Mouse (Mus musculus): ENCODE data around the gene Hnrnpab. TPM values are rescaled to one million over a fixed set of nuclear protein-coding genes. Genes with fewer than 3 reads are reported as not detected.

Hnrnpab gene
- polyA plus RNA-seq, 1 experiment from 2014 or later: 476 TPM

- peaks cover 43% of the 10 kb centered on the region for H3K36me3 ChIP-seq (ENCODE audit: inconsistent target)
- peaks cover 50% of the 10 kb centered on the region for H3K79me2 ChIP-seq (ENCODE audit: inconsistent target)
- H3K27ac ChIP-seq: 0 out of 2 replicates have a peak overlapping the region, but pooled peaks have one; percentile 0
- peak overlapping the region; percentile 61 for H3K4me3 ChIP-seq (ENCODE audit: inconsistent target)
- under 1% methylated on average over 77 of the region's 81 CpGs for WGBS (ENCODE audit: missing documents)
Measured at GRCm38 (mm10) chr11:51605602-51606446, 823 bp downstream of the Hnrnpab start.

GRCm38 (mm10) chr11:51602253-51602652 is 4.4 kb downstream of the Hnrnpab start:
- H3K79me2 ChIP-seq (ENCODE audit: inconsistent target): peaks cover 86% of the 10 kb centered on the region
- H3K27ac ChIP-seq: no peak overlapping the region
- H3K36me3 ChIP-seq (ENCODE audit: inconsistent target): peaks cover 72% of the 10 kb centered on the region
- H3K4me3 ChIP-seq (ENCODE audit: inconsistent target): no peak overlapping the region
- WGBS (ENCODE audit: missing documents): 85% methylated on average over 3 of the region's 3 CpGs

GRCm38 (mm10) chr11:51597553-51597952 is 9.1 kb downstream of the Hnrnpab start:
- H3K4me3 ChIP-seq (ENCODE audit: inconsistent target): no peak overlapping the region
- WGBS (ENCODE audit: missing documents): 69% methylated on average over 2 of the region's 2 CpGs
- no peak overlapping the region for H3K27ac ChIP-seq
- peaks cover 71% of the 10 kb centered on the region for H3K36me3 ChIP-seq (ENCODE audit: inconsistent target)
- H3K79me2 ChIP-seq (ENCODE audit: inconsistent target): peaks cover 59% of the 10 kb centered on the region

GRCm38 (mm10) chr11:51595459-51596083 is 11.1 kb downstream of the Hnrnpab start:
- H3K27ac ChIP-seq: peak overlapping the region; percentile 21
- peaks cover 62% of the 10 kb centered on the region; the same call in 1 of the 2 replicates for H3K36me3 ChIP-seq (ENCODE audit: inconsistent target)
- no peak overlapping the region for H3K4me3 ChIP-seq (ENCODE audit: inconsistent target)
- WGBS (ENCODE audit: missing documents): 91% methylated on average over 1 of the region's 1 CpGs
- H3K79me2 ChIP-seq (ENCODE audit: inconsistent target): peaks cover 39% of the 10 kb centered on the region

- peak overlapping the region; percentile 21 for H3K27ac ChIP-seq
Measured at GRCm38 (mm10) chr11:51594715-51595350, 11.8 kb downstream of the Hnrnpab start.

GRCm38 (mm10) chr11:51593849-51594248 is 12.8 kb downstream of the Hnrnpab start:
- WGBS (ENCODE audit: missing documents): 92% methylated on average over 6 of the region's 6 CpGs
- Histone ChIP-seq H3K4me3 (ENCODE audit: inconsistent target) (no peak overlapping the region), H3K79me2 (ENCODE audit: inconsistent target) (peaks cover 22% of the 10 kb centered on the region), H3K36me3 (ENCODE audit: inconsistent target) (peaks cover 50% of the 10 kb centered on the region; the same call in 1 of the 2 replicates), H3K27ac (no peak overlapping the region)

More at GRCm38 (mm10) chr11:51594715-51595350, 11.8 kb downstream of the Hnrnpab start:
- WGBS (ENCODE audit: missing documents): 38% methylated on average over 3 of the region's 3 CpGs
- Histone ChIP-seq H3K4me3 (ENCODE audit: inconsistent target) (no peak overlapping the region), H3K79me2 (ENCODE audit: inconsistent target) (peaks cover 31% of the 10 kb centered on the region), H3K36me3 (ENCODE audit: inconsistent target) (peaks cover 60% of the 10 kb centered on the region; the same call in 1 of the 2 replicates)

GRCm38 (mm10) chr11:51593368-51593767 is 13.3 kb downstream of the Hnrnpab start:
- no peak overlapping the region for H3K27ac ChIP-seq
- 90% methylated on average over 4 of the region's 4 CpGs for WGBS (ENCODE audit: missing documents)
- peaks cover 45% of the 10 kb centered on the region; the same call in 1 of the 2 replicates for H3K36me3 ChIP-seq (ENCODE audit: inconsistent target)
- H3K4me3 ChIP-seq (ENCODE audit: inconsistent target): no peak overlapping the region
- peaks cover 17% of the 10 kb centered on the region for H3K79me2 ChIP-seq (ENCODE audit: inconsistent target)

GRCm38 (mm10) chr11:51591915-51592314 is 14.7 kb downstream of the Hnrnpab start:
- Histone ChIP-seq H3K27ac (no peak overlapping the region), H3K36me3 (ENCODE audit: inconsistent target) (peaks cover 44% of the 10 kb centered on the region), H3K79me2 (ENCODE audit: inconsistent target) (peaks cover 5% of the 10 kb centered on the region; the same call in 1 of the 2 replicates), H3K4me3 (ENCODE audit: inconsistent target) (no peak overlapping the region)
- WGBS (ENCODE audit: missing documents): 94% methylated on average over 7 of the region's 7 CpGs

DNA sequence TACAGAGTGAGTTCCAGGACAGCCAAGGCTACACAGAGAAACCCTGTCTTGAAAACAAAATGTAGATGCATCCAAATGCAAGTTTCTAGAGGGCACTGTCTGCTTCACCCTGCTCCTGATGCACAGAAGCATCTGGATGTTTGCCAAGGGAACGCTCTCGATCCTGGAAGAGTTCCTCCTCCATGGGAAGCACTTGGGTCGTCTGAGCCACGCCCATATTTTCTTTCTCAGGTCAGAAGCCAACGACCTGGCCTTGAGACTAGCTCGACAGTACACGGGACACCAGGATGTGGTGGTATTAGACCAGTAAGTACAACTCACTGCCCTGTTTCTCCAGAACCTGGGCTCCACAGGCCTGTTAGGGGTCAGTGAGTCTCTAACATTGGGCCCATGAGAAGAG is 15.5 kb downstream of the Hnrnpab start:
- 84% methylated on average over 7 of the region's 7 CpGs for WGBS (ENCODE audit: missing documents)
- Histone ChIP-seq H3K36me3 (ENCODE audit: inconsistent target) (peaks cover 44% of the 10 kb centered on the region), H3K4me3 (ENCODE audit: inconsistent target) (no peak overlapping the region), H3K27ac (no peak overlapping the region), H3K79me2 (ENCODE audit: inconsistent target) (peaks cover 5% of the 10 kb centered on the region; the same call in 1 of the 2 replicates)

- no peak overlapping the region for H3K27ac ChIP-seq
- H3K79me2 ChIP-seq (ENCODE audit: inconsistent target): peaks cover 5% of the 10 kb centered on the region; the same call in 1 of the 2 replicates
- H3K36me3 ChIP-seq (ENCODE audit: inconsistent target): peaks cover 40% of the 10 kb centered on the region
- no peak overlapping the region for H3K4me3 ChIP-seq (ENCODE audit: inconsistent target)
Measured at GRCm38 (mm10) chr11:51590002-51590401, 16.6 kb downstream of the Hnrnpab start.

DNA sequence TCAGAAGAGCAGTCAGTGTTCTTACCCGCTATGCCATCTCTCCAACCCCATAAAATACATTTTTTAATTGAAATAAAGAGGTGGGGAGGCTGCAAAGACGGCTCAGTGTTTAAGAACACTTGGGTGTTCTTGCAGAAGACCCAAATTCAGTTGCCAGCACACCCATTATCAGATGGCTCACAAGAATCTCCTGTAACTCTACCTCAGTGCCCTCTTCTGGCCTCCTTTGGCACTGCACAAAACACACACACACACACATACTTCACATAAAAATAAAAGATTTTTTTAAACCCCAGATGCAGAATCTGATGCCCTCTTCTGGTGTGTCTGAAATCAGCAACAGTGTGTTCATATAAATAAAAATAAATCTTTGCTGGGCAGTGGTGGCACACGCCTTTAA is 17.8 kb downstream of the Hnrnpab start:
- Histone ChIP-seq H3K79me2 (ENCODE audit: inconsistent target) (peaks cover 5% of the 10 kb centered on the region; the same call in 1 of the 2 replicates), H3K27ac (no peak overlapping the region), H3K36me3 (ENCODE audit: inconsistent target) (peaks cover 36% of the 10 kb centered on the region), H3K4me3 (ENCODE audit: inconsistent target) (no peak overlapping the region)
- WGBS (ENCODE audit: missing documents): 90% methylated on average over 1 of the region's 3 CpGs

DNA sequence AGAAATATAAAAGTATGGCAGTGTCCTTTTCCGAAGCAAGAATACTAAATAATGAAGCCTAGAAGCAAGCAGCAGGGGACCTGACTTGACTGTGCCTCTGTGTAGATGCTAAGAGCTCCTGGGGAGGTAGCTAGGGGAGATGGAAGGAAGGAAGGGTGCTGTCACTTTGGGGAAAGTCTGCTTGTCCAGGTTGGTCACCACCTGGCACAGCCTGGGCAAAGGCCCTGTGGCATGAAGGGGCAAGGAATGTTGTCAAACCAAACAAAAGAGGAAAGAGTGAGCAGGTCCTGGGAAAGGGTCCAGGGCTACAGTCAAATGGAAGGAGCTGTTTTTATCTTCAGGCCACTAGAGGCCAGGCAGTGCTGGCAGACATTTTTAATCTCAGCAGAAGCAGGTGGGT is 19.6 kb downstream of the Hnrnpab start:
- peaks cover 19% of the 10 kb centered on the region for H3K36me3 ChIP-seq (ENCODE audit: inconsistent target)
- H3K4me3 ChIP-seq (ENCODE audit: inconsistent target): no peak overlapping the region
- H3K27ac ChIP-seq: no peak overlapping the region
- WGBS (ENCODE audit: missing documents): 90% methylated on average over 1 of the region's 1 CpGs
- H3K79me2 ChIP-seq (ENCODE audit: inconsistent target): no peaks in the 10 kb centered on the region; the same call in 1 of the 2 replicates

GRCm38 (mm10) chr11:51586411-51586810 is 20.2 kb downstream of the Hnrnpab start:
- no peak overlapping the region for H3K4me3 ChIP-seq (ENCODE audit: inconsistent target)
- no peak overlapping the region for H3K27ac ChIP-seq
- peaks cover 12% of the 10 kb centered on the region for H3K36me3 ChIP-seq (ENCODE audit: inconsistent target)
- 97% methylated on average over 13 of the region's 13 CpGs for WGBS (ENCODE audit: missing documents)
- no peaks in the 10 kb centered on the region; the same call in 1 of the 2 replicates for H3K79me2 ChIP-seq (ENCODE audit: inconsistent target)

DNA sequence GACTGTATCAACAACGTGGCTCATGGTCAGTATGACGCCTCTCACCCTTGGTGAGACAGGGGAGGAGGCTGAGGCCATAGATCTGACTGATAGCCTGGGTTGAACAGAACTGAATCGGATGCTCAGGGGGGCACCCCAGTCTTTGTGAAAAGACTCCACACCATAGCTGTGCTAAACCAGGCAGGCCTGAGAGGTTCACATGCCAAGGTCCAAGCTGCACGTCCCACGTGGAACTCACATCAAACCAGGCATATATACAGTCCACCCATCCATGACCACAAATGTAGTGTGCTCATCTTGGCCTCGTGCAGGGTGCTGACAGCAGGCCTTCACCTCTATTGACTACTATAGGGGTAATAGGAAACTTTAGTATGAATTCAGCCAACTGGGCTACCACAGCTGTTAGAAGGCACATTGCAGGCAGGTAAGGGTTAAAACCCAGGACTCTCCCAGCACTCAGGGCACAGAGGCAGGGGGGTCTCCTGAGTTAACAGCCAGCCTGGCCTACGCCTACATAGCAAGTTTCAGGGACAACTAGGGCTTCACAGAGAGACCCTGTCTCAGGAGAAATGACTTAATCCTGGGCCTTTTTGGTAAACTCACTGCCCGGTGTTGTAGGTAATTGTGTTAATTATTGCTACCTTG is 20.9 kb downstream of the Hnrnpab start:
- WGBS (ENCODE audit: missing documents): 49% methylated on average over 8 of the region's 8 CpGs
- no peaks in the 10 kb centered on the region; the same call in 1 of the 2 replicates for H3K79me2 ChIP-seq (ENCODE audit: inconsistent target)
- H3K4me3 ChIP-seq (ENCODE audit: inconsistent target): peak overlapping the region; percentile 71; the same call in 1 of the 2 replicates
- H3K36me3 ChIP-seq (ENCODE audit: inconsistent target): peaks cover 12% of the 10 kb centered on the region
- no peak overlapping the region for H3K27ac ChIP-seq

All from macrophage (primary cell).